Mouse (Mus musculus) spleen, adult 18-20 months (tissue): Measurements from ENCODE around the gene Gusb.

ENCODE experiments used
- DNase-seq, 2 experiments: peaks; one replicate each; pipeline ENCODE4 v3.0.0; 2022; ENCODE audit warnings: mixed read lengths in 2 of 2

The Gusb gene

GRCm38 (mm10) chr5:129971491-129971890, 31.4 kb downstream of the Gusb start:
- DNase-seq: no peak

- DNase-seq: no peak
Observed at GRCm38 (mm10) chr5:129968417-129968816, 34.4 kb downstream of the Gusb start.

GRCm38 (mm10) chr5:129966448-129966847, 36.4 kb downstream of the Gusb start:
- no peak for DNase-seq

- DNase-seq: no peak
Observed at GRCm38 (mm10) chr5:129963224-129963623, 39.6 kb downstream of the Gusb start.

- no peak for DNase-seq
Observed at GRCm38 (mm10) chr5:129955792-129956191, 47.1 kb downstream of the Gusb start.

GRCm38 (mm10) chr5:129954473-129955254, 48.2 kb downstream of the Gusb start:
- DNase-seq: no peak

- no peak for DNase-seq
Observed at GRCm38 (mm10) chr5:129952143-129952542, 50.7 kb downstream of the Gusb start.

- no peak for DNase-seq
Observed at GRCm38 (mm10) chr5:129947528-129948033, 55.3 kb downstream of the Gusb start.

GRCm38 (mm10) chr5:129943402-129943801, 59.4 kb downstream of the Gusb start:
- DNase-seq: no peak

GRCm38 (mm10) chr5:129942073-129942939, 60.5 kb downstream of the Gusb start:
- DNase-seq: peak; percentile 41 to 46

- DNase-seq: peak; percentile 99
Observed at GRCm38 (mm10) chr5:129941495-129942045, 61.3 kb downstream of the Gusb start, which contains the start of gene Vkorc1l1. Gene Vkorc1l1, plus strand, starts transcription at chr5:129941970.

GRCm38 (mm10) chr5:129940736-129941494, 61.9 kb downstream of the Gusb start:
- DNase-seq: no peak

- DNase-seq: no peak
Observed at GRCm38 (mm10) chr5:129940281-129940680, 62.6 kb downstream of the Gusb start.
